Mouse (Mus musculus) neural tube, embryonic 12.5 days (tissue): ENCODE results near the gene Olfr166. TPM values are rescaled to one million over a fixed set of nuclear protein-coding genes. Genes with fewer than 3 reads are reported as not detected.
"Not testable (repeated sequence)": the region's sequence is repeated elsewhere in the genome, so short reads cannot be mapped to it uniquely, and the experiment has no call there.

Source experiments
- ATAC-seq: fragments of 200-750 bp; cut with Nextera tagmentation; 2 replicates; pipeline ENCODE4 v1.8.0; 2017; ENCODE audit warnings: low read depth, mild to moderate bottlenecking, moderate TSS enrichment, moderate library complexity; ENCODE audit not compliant: low FRiP score
- H3K27ac ChIP-seq: fragments of 300-500 bp; sonication (generic); 2 replicates; pipeline ENCODE4 v1.5.1; 2016
- H3K27me3 ChIP-seq: fragments of 300-500 bp; sonication (generic); replicated peaks from 2 replicates; pipeline ENCODE4 v1.6.1; 2016; ENCODE audit warnings: mild to moderate bottlenecking
- H3K36me3 ChIP-seq: fragments of 300-500 bp; sonication (generic); 2 replicates; pipeline ENCODE4 v1.6.1; 2016; ENCODE audit warnings: mild to moderate bottlenecking
- H3K4me1 ChIP-seq: fragments of 300-500 bp; sonication (generic); 2 replicates; pipeline ENCODE4 v1.6.1; 2016
- H3K4me2 ChIP-seq: fragments of 300-500 bp; sonication (generic); replicated peaks from 2 replicates; pipeline ENCODE4 v1.6.1; 2016; ENCODE audit warnings: mild to moderate bottlenecking
- H3K4me3 ChIP-seq: fragments of 300-500 bp; sonication (generic); 2 replicates; pipeline ENCODE4 v1.5.1; 2016
- H3K9ac ChIP-seq: fragments of 300-500 bp; sonication (generic); 2 replicates; pipeline ENCODE4 v1.6.1; 2016; ENCODE audit warnings: mild to moderate bottlenecking
- H3K9me3 ChIP-seq: fragments of 300-500 bp; sonication (generic); 2 replicates; pipeline ENCODE4 v1.6.1; 2016; ENCODE audit warnings: mild to moderate bottlenecking
- whole genome bisulfite sequencing: fragments of 180-500 bp; shearing (Covaris S2); methylation state at CpG from one replicate; pipeline ENCODE4 v1.1.7; 2016; 5-methylcytosine and 5-hydroxymethylcytosine counted together
- polyA plus RNA-seq: library from polyadenylated mRNA; unstranded; fragments of >200 nt; fragmentation: Nextera tagmentation; extraction: Ambion mirVana; gene quantifications from 2 replicates; pipeline ENCODE4 v1.2.1, GENCODE M21; 2016

Gene Olfr166
- not detected in 2 replicates for polyA plus RNA-seq

GRCm38 (mm10) chr16:19483394-19483793, at the start of gene Olfr166:
Gene Olfr166, plus strand, starts transcription at chr16:19483694.
- Histone ChIP-seq H3K27me3 (no peaks in the 10 kb centered on the region), H3K4me2 (no peak within 1 kb of the TSS), H3K4me3 (no peak within 1 kb of the TSS), H3K27ac (no peak within 1 kb of the TSS), H3K9ac (no peak within 1 kb of the TSS), H3K9me3 (no peaks in the 10 kb centered on the region), H3K4me1 (no peaks in the 10 kb centered on the region), H3K36me3 (no peaks in the 10 kb centered on the region)
- no peak for ATAC-seq

GRCm38 (mm10) chr16:19458741-19459140, 24.8 kb upstream of the Olfr166 start:
- not testable (repeated sequence) for H3K36me3 ChIP-seq, H3K9me3 ChIP-seq, H3K27me3 ChIP-seq, H3K4me1 ChIP-seq, H3K4me3 ChIP-seq, H3K27ac ChIP-seq, H3K4me2 ChIP-seq, H3K9ac ChIP-seq, ATAC-seq
- 75% methylated on average over 4 of the region's 4 CpGs for WGBS

- no peak overlapping the region for H3K4me3 ChIP-seq
- H3K4me2 ChIP-seq: no peak overlapping the region
- H3K36me3 ChIP-seq: no peaks in the 10 kb centered on the region
- 79% methylated on average over 1 of the region's 1 CpGs for WGBS
- ATAC-seq: no peak
- no peaks in the 10 kb centered on the region for H3K4me1 ChIP-seq
- peaks cover 10% of the 10 kb centered on the region; the same call in 1 of the 2 replicates for H3K9me3 ChIP-seq
- no peak overlapping the region for H3K27ac ChIP-seq
- no peak overlapping the region for H3K9ac ChIP-seq
- H3K27me3 ChIP-seq: no peaks in the 10 kb centered on the region
Observed at GRCm38 (mm10) chr16:19464365-19464764, 19.1 kb upstream of the Olfr166 start.

DNA sequence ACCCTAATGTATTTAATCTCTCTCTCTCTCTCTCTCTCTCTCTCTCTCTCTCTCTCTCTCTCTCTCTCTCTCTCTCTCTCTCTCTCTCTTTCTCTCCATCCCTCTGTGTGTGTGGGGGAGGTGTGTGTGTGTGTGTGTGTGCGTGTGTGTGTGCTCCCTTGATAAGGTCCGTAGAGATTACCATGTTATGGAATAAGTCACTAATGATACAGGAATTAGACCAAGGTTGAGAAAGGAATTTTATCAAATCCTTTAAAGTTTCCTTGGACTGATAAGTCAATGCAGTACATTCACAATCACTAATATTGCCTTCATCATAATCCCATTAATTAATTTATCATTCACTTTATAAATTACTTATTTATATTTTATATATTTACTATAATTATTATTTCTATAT, 38.7 kb downstream of the Olfr166 start, which contains the start of gene Olfr167:
TSS of gene Olfr167 (minus strand) at position 101 of the 400 bp plus-strand sequence.
- Histone ChIP-seq H3K9me3 (no peaks in the 10 kb centered on the region), H3K4me1 (no peaks in the 10 kb centered on the region), H3K9ac (no peak within 1 kb of the TSS), H3K27ac (no peak within 1 kb of the TSS), H3K4me2 (no peak within 1 kb of the TSS), H3K27me3 (no peaks in the 10 kb centered on the region), H3K36me3 (no peaks in the 10 kb centered on the region), H3K4me3 (no peak within 1 kb of the TSS)
- WGBS: 85% methylated on average over 2 of the region's 2 CpGs
- no peak for ATAC-seq

GRCm38 (mm10) chr16:19535455-19535854, 52.0 kb downstream of the Olfr166 start, which contains the start of gene Olfr168:
Gene Olfr168, minus strand, starts transcription at chr16:19535555.
- ATAC-seq: no peak
- H3K36me3 ChIP-seq: no peaks in the 10 kb centered on the region
- no peak within 1 kb of the TSS for H3K4me2 ChIP-seq
- H3K9me3 ChIP-seq: no peaks in the 10 kb centered on the region
- H3K4me1 ChIP-seq: no peaks in the 10 kb centered on the region
- no peak within 1 kb of the TSS for H3K4me3 ChIP-seq
- no peaks in the 10 kb centered on the region for H3K27me3 ChIP-seq
- no peak within 1 kb of the TSS for H3K27ac ChIP-seq
- no peak within 1 kb of the TSS for H3K9ac ChIP-seq

Other genes starting within 250 kb of the Olfr166 start
- not detected in 2 replicates for gene Olfr164, start 169.6 kb upstream of the Olfr166 start, polyA plus RNA-seq
- not detected in 2 replicates for gene Olfr165, start 60.6 kb upstream of the Olfr166 start, polyA plus RNA-seq
- not detected in 2 replicates for gene Olfr167, start 38.6 kb downstream of the Olfr166 start, polyA plus RNA-seq
- gene Olfr168, start 51.9 kb downstream of the Olfr166 start, polyA plus RNA-seq: not detected in 2 replicates
- not detected in 2 replicates for gene Olfr169, start 88.1 kb downstream of the Olfr166 start, polyA plus RNA-seq
- not detected in 2 replicates for gene Olfr170, start 128.2 kb downstream of the Olfr166 start, polyA plus RNA-seq
- not detected in 2 replicates for gene Olfr171, start 146.2 kb downstream of the Olfr166 start, polyA plus RNA-seq
- gene Lamp3, start 222.7 kb downstream of the Olfr166 start, polyA plus RNA-seq: not detected in 2 replicates